Mouse (Mus musculus): ENCODE data around the gene Prss56.

DNA sequence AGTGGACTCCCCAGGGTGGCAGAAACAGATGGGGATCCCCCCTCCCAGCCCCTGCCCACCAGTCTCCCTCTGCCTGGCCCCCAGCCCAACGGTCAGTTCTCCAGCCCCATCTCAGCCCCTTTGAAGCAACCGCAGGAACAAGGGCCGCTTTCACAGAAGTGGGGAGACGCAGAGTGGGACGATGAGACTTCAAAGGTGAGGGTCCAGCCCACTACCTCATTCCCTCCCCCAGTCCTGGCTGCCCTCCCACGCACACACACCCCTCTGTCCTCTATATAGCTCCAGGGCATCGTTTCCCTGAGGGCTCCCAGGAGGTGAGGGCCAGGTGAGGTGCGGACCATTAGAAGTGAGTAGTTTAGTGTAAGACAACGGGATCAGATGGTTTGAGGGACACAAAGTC lies at the start of gene Prss56:
- no peak for TF ChIP-seq POLR2A (IDR thresholded peaks at IDR 0.05; ENCODE audit: low read depth, low read length)
- no peak for TF ChIP-seq CTCF (IDR thresholded peaks at IDR 0.05; ENCODE audit: borderline replicate concordance, insufficient read depth, low read length)

Measured in embryonic fibroblast, embryonic 13.5 days (primary cell).